Mouse (Mus musculus) limb, embryonic 10.5 days (tissue): ENCODE data around the gene Rft1. TPM values are rescaled to one million over a fixed set of nuclear protein-coding genes. Genes with fewer than 3 reads are reported as not detected.

Experiments
- DNase-seq: peaks from one replicate; pipeline ENCODE4 v3.0.0-alpha.2; 2017; ENCODE audit warnings: low spot score
- H3K27ac ChIP-seq: fragments of 300-500 bp; sonication (generic); 2 replicates; pipeline ENCODE4 v1.5.1; 2016; ENCODE audit warnings: mild to moderate bottlenecking
- H3K27me3 ChIP-seq: fragments of 300-500 bp; sonication (generic); 2 replicates; pipeline ENCODE4 v1.6.1; 2016; ENCODE audit warnings: low read depth, mild to moderate bottlenecking; ENCODE audit not compliant: poor library complexity, severe bottlenecking
- H3K36me3 ChIP-seq: fragments of 300-500 bp; sonication (generic); 2 replicates; pipeline ENCODE4 v1.6.1; 2016; ENCODE audit warnings: mild to moderate bottlenecking, moderate library complexity
- H3K4me1 ChIP-seq: fragments of 300-500 bp; sonication (generic); 2 replicates; pipeline ENCODE4 v1.6.1; 2016
- H3K4me3 ChIP-seq: fragments of 300-500 bp; sonication (generic); 2 replicates; pipeline ENCODE4 v1.5.1; 2016; ENCODE audit warnings: mild to moderate bottlenecking, moderate library complexity
- H3K9me3 ChIP-seq: fragments of 300-500 bp; sonication (generic); replicated peaks from 2 replicates; pipeline ENCODE4 v1.6.1; 2016; ENCODE audit warnings: mild to moderate bottlenecking
- whole genome bisulfite sequencing: fragments of 180-500 bp; shearing (Covaris S2); methylation state at CpG from one replicate; pipeline ENCODE4 v1.1.7; 2016; 5-methylcytosine and 5-hydroxymethylcytosine counted together
- polyA plus RNA-seq: library from polyadenylated mRNA; unstranded; fragments of >200 nt; fragmentation: Nextera tagmentation; extraction: Ambion mirVana; gene quantifications from 2 replicates; pipeline ENCODE4 v1.2.1, GENCODE M21; 2016

The Rft1 gene
- polyA plus RNA-seq, 1 experiment from 2014 or later, result 19.3 TPM

DNA sequence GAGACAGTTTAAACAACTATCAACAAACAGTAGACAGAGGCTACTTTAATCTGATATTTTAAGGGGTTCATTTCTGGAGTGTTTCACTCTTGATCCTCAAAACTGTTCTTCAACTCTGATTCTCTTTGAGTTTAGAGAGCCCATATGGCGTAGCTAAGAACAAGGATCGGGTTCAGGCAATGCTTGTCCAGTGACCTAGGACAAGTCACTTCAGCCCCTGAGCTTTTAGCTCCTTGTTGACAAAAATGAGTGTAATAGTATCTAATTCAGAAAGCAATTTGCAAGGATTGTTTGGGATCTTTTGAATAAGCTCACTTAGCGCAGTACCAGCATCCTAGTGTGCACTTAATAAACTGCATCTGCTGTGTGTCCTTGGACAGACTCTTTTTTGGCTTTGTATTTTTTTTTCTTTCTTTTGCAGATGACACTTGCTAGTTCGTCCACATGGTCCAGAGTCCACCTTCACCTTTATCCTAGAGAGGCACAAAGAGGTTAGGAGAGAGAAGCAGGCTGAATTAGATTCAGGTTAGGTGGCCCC is 600 bp downstream of the Rft1 start:
- H3K27me3 ChIP-seq, result no peaks in the 10 kb centered on the region
- 58% methylated on average over 4 of the region's 4 CpGs for WGBS
- no peaks in the 10 kb centered on the region for H3K9me3 ChIP-seq
- H3K4me1 ChIP-seq, result peaks cover 5% of the 10 kb centered on the region; the same call in 1 of the 2 replicates
- H3K4me3 ChIP-seq, result peak overlapping the region; percentile 88
- DNase-seq, result no peak
- H3K27ac ChIP-seq, result peak overlapping the region; percentile 96
- H3K36me3 ChIP-seq, result peaks cover 16% of the 10 kb centered on the region

DNA sequence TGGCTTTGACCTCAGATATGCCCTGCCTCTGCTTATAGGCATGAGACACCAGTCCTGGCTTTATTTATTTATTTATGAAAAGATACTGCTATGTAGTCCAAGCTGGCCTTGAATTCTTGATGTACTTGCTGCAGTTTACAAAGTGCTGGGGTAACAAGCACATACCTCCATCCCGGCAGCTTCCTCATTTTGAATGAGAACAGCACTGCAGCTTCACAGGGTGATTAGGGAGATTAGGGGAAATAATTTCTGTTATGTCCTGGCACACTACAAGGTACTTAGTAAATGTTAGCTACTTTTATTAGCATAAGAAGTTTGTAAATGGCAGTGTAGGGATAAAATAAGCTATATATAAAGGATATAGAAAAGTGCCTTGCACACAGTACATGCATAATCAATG is 1.4 kb downstream of the Rft1 start:
- no peaks in the 10 kb centered on the region for H3K9me3 ChIP-seq
- peaks cover 5% of the 10 kb centered on the region; the same call in 1 of the 2 replicates for H3K4me1 ChIP-seq
- no peak for DNase-seq
- H3K27ac ChIP-seq, result no peak overlapping the region
- WGBS, result 94% methylated on average over 1 of the region's 1 CpGs
- H3K27me3 ChIP-seq, result no peaks in the 10 kb centered on the region
- H3K36me3 ChIP-seq, result peaks cover 23% of the 10 kb centered on the region
- no peak overlapping the region for H3K4me3 ChIP-seq

DNA sequence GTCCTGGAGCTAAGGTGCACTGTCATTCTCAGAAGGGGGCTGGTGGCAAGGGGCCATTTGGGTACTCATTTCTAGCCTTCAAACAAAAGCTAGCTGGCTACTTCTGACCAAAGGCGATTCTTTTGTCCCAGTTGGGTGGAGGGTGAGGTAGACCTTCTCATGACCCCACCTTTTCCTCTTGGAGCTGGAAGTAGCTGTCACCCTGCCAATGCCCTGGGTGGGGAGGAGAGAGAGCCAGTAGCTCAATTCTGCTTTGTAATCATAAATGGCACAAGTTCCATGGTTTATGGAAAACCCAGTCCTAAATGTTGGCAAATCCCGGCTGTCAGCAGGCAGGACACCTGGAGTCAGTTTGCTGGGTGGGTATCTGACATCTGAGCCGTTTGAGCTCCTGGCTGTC is 11.9 kb downstream of the Rft1 start:
- Histone ChIP-seq H3K27me3 (no peaks in the 10 kb centered on the region), H3K9me3 (no peaks in the 10 kb centered on the region), H3K4me3 (no peak overlapping the region), H3K36me3 (peaks cover 94% of the 10 kb centered on the region), H3K4me1 (no peaks in the 10 kb centered on the region), H3K27ac (no peak overlapping the region)
- no peak for DNase-seq
- 85% methylated on average over 3 of the region's 3 CpGs for WGBS

DNA sequence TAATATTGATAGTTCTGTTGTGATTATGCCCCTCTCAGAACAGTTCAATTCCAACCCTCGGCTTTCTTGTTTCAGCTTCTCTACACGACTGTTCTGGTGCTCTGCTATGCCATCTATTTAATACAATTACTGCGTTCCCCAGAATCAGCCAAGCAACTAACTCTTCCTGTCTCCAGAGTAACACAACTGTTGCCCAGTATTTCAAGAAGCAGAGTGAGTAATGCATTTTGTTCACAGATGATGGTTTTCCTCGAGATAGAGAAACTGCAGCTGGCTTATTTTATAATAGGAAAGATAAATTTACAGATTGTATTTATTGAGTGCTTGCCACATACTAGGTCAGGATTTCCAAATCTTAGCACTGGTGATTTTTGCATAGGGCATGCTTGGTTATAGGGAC is 12.4 kb downstream of the Rft1 start:
- Histone ChIP-seq H3K27ac (no peak overlapping the region), H3K4me1 (no peaks in the 10 kb centered on the region), H3K36me3 (peaks cover 94% of the 10 kb centered on the region), H3K27me3 (no peaks in the 10 kb centered on the region), H3K9me3 (no peaks in the 10 kb centered on the region), H3K4me3 (no peak overlapping the region)
- DNase-seq, result no peak
- WGBS, result 92% methylated on average over 4 of the region's 4 CpGs

DNA sequence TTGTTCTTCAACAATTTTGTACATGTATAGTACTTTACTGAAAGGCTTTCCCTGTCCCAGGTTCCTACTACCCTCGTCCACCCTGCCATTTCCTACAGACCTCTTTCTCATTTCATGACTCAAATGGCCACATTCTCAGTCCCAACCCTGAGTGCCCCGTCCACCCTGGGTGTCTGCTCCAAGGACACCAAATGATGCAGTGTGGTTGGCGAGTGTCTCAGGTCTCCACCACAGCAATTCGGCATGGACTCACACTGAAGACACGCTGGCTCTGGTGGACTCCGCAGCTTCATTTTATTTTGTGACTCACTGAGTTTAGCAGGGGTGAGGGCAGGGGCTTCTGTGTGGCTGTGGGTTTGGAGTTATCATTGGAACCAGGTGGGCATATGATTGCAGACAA is 16.0 kb downstream of the Rft1 start:
- H3K4me3 ChIP-seq, result no peak overlapping the region
- H3K27me3 ChIP-seq, result no peaks in the 10 kb centered on the region
- H3K4me1 ChIP-seq, result no peaks in the 10 kb centered on the region
- H3K27ac ChIP-seq, result no peak overlapping the region
- peaks cover 93% of the 10 kb centered on the region for H3K36me3 ChIP-seq
- H3K9me3 ChIP-seq, result no peaks in the 10 kb centered on the region
- DNase-seq, result no peak
- WGBS, result 91% methylated on average over 6 of the region's 6 CpGs

DNA sequence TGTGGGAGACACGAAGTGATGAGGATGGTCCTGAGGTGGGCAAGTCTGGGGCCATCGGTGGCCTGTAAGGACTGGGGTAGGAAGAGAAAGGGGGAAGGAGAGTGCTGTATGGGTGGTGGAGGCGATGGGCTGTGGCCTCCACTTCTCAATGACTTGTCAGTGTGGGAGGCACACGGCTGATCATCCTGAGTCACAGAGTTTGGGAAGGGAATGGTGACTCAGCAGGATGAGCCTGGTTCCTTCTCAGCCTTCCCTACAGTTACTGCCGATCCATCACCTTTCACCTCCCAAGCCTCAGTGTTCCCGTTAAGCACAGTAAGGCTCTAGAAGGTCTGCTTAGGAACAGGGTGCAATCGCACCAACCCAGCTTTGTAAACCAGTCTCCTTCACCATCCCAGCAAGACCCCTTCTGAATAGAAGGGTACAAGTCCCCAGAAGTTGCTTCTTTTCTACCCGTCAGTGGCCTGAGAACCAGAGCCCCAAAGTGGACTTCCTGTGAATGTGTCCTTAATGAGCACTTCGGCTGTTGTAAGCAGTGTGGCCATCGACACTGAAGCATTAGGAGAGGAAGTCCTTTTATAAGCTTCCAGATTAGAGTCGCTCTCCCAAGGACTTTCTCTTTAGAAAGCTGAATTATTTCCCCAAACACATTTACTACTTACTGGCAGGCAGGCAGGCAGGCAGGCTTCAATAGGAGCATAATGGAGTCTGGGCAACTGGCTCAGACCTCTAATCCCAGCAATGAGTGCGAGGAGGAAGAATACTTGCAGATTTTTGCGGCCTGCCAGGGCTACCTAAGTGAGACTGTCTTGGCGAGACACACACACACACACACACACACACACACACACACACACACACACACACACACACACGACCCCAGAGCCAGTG is 17.2 kb downstream of the Rft1 start:
- Histone ChIP-seq H3K4me3 (no peak overlapping the region), H3K27ac (no peak overlapping the region), H3K4me1 (no peaks in the 10 kb centered on the region), H3K36me3 (peaks cover 89% of the 10 kb centered on the region), H3K27me3 (no peaks in the 10 kb centered on the region), H3K9me3 (no peaks in the 10 kb centered on the region)
- WGBS, result 79% methylated on average over 15 of the region's 15 CpGs
- DNase-seq, result no peak

DNA sequence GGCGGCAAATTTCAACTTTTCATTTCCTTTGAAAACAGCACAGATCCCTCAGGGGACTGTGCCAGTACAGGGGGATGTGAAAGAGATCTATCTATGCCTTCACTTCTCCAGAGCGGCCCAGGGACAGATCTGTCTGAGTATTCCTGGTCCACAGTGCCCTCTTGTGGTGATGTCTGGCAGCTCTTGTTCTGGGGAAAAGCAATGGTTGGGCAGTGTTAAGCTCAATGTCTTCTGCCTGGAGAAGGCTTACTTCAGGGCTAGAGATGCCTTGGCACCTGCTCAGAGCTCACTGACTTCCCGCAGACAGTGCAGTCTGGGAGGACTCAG is 17.8 kb downstream of the Rft1 start:
- 17% methylated on average over 3 of the region's 3 CpGs for WGBS
- peak; percentile 88 for DNase-seq
- Histone ChIP-seq H3K27ac (no peak overlapping the region), H3K4me1 (no peaks in the 10 kb centered on the region), H3K36me3 (peaks cover 89% of the 10 kb centered on the region), H3K4me3 (no peak overlapping the region), H3K9me3 (no peaks in the 10 kb centered on the region), H3K27me3 (no peaks in the 10 kb centered on the region)

DNA sequence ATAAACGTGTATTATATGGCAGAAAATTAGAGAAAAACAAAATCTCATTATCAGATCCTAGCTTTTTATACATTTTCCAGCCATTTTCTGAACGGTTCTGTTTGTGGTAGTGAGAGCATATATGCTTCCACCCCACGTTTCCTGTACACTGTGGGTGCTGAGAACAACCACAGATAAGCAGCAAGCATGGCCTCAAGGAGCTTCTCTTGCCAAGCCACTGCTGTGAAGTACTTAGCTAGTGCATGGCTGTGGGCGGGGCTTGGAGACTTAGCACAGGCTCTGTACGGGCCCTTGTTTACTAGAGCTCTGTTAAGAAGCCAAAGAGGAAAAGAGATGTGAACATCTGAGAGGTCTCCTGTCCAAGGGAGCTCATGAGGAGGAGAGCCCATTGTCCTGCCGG is 20.8 kb downstream of the Rft1 start:
- DNase-seq, result no peak
- H3K4me1 ChIP-seq, result no peaks in the 10 kb centered on the region
- WGBS, result 81% methylated on average over 6 of the region's 6 CpGs
- H3K27ac ChIP-seq, result no peak overlapping the region
- no peak overlapping the region for H3K4me3 ChIP-seq
- peaks cover 89% of the 10 kb centered on the region for H3K36me3 ChIP-seq
- H3K27me3 ChIP-seq, result no peaks in the 10 kb centered on the region
- H3K9me3 ChIP-seq, result no peaks in the 10 kb centered on the region

DNA sequence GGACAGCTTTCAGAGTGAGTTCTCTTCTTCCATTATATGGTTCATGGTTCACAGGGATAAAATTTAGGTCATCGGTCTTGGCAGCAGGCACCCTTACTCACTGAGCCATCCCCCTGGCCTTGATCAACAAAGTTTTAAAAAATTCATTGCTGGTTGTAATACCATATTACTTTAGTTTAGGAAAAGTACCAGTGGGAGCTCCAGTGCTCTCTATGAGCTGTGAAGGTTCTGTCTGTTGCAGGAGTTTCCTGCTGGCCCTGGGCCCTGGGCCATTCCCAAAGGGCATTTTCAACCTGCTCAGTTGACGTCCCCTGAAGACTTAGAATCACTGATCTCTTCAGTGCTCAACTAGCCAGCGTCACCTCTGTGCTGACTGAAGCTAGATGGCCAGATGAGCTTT is 28.0 kb downstream of the Rft1 start:
- Histone ChIP-seq H3K4me3 (no peak overlapping the region), H3K4me1 (no peaks in the 10 kb centered on the region), H3K27ac (no peak overlapping the region), H3K36me3 (peaks cover 85% of the 10 kb centered on the region), H3K9me3 (no peaks in the 10 kb centered on the region), H3K27me3 (no peaks in the 10 kb centered on the region)
- WGBS, result 84% methylated on average over 3 of the region's 3 CpGs
- DNase-seq, result no peak

DNA sequence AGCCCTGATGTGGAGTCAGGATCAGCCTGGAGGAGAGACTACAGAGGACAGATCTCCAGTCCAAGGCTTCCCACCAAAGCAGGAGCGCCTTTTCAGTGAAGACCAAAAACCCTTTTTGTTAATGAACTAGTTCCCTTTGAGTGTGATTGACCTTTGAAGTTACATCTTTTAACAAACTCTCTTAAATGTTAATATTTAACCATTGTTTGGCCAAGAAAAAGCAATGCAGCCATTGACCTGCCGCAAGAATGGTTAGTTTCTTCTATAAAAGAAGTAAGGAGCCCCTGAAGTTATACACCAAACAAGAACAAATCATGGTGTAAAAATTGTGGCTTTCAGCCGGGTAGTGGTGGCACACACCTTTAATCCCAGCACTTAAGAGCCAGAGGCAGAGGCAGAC is 36.5 kb downstream of the Rft1 start:
- H3K36me3 ChIP-seq, result peaks cover 51% of the 10 kb centered on the region
- H3K4me1 ChIP-seq, result no peaks in the 10 kb centered on the region
- H3K4me3 ChIP-seq, result no peak overlapping the region
- DNase-seq, result no peak
- H3K9me3 ChIP-seq, result no peaks in the 10 kb centered on the region
- 95% methylated on average over 3 of the region's 3 CpGs for WGBS
- H3K27me3 ChIP-seq, result no peaks in the 10 kb centered on the region
- H3K27ac ChIP-seq, result no peak overlapping the region

DNA sequence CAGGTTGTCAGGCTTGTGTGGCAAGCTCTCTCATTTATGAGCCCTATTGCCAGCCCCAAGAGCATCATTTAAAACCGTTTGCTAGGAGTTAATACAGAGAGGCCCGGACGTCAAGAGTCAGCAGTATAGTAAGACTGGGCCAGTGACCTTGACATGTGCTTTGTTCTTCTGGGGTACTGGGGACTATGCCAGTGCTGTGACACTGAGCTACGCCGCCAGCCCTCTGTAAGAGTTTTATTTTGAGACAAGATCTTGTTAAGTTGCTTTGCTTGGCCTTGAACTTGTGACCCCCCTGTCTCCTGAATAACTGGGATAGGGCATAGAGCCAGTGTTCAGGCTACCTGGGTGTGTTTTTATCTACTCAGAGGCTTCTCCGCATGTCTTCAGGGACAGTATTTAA is 38.3 kb downstream of the Rft1 start:
- Histone ChIP-seq H3K4me3 (no peak overlapping the region), H3K9me3 (no peaks in the 10 kb centered on the region), H3K27ac (no peak overlapping the region), H3K36me3 (peaks cover 39% of the 10 kb centered on the region), H3K27me3 (no peaks in the 10 kb centered on the region), H3K4me1 (peaks cover 1% of the 10 kb centered on the region; the same call in 1 of the 2 replicates)
- WGBS, result 90% methylated on average over 6 of the region's 6 CpGs
- no peak for DNase-seq

DNA sequence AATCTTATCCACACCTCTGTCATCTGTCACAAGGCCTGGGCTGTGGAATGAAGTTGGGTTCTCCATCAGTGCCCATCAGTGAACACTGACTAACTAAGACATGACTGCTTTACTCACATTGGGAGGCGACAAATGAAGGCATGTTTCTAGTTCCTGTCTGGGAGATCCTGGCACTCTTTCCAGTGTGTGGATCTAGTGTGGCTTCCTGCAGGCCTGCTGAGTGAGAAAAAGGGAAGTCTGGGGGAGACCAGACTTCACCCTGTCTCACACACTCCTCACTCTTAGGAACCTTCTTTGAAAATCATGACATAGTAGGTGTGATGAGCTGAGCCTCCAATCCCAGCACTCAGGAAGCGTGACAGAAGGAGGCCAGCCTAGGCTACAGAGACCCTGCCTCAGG is 40.6 kb downstream of the Rft1 start:
- Histone ChIP-seq H3K27ac (no peak overlapping the region), H3K9me3 (no peaks in the 10 kb centered on the region), H3K36me3 (peaks cover 27% of the 10 kb centered on the region), H3K27me3 (no peaks in the 10 kb centered on the region), H3K4me1 (peaks cover 7% of the 10 kb centered on the region; the same call in 1 of the 2 replicates), H3K4me3 (no peak overlapping the region)
- no peak for DNase-seq
- WGBS, result 84% methylated on average over 2 of the region's 2 CpGs

DNA sequence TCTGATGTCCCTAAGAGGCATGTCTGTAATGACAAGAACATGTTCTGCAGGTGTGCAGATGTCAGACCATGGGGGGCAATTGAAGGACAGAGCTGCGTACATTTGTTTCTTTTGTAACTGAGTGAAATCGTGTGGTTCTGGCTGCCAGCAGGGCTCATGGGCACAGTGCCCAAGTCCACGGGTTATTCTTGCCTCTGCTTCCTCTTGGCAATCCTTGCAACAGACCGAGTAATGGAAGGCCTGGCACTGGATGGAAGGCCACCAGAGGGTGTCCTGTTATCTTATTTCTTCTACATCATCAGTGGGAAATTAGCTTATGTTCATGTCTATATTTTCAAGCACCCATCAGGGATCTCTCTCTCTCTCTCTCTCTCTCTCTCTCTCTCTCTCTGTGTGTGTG is 41.4 kb downstream of the Rft1 start:
- no peaks in the 10 kb centered on the region for H3K27me3 ChIP-seq
- peaks cover 7% of the 10 kb centered on the region; the same call in 1 of the 2 replicates for H3K4me1 ChIP-seq
- no peak for DNase-seq
- no peak overlapping the region for H3K4me3 ChIP-seq
- no peak overlapping the region for H3K27ac ChIP-seq
- no peaks in the 10 kb centered on the region for H3K9me3 ChIP-seq
- 86% methylated on average over 4 of the region's 4 CpGs for WGBS
- peaks cover 18% of the 10 kb centered on the region for H3K36me3 ChIP-seq
